Mouse (Mus musculus) heart, embryonic 16.5 days (tissue): ENCODE measurements around the gene Gaa. TPM values are rescaled to one million over a fixed set of nuclear protein-coding genes. Genes with fewer than 3 reads are reported as not detected.

ENCODE experiments used
- ATAC-seq: fragments of 200-750 bp; cut with Nextera tagmentation; replicated peaks from 2 replicates; pipeline ENCODE4 v1.8.0; 2017; ENCODE audit warnings: moderate number of reproducible peaks; ENCODE audit not compliant: insufficient read depth, low FRiP score; ENCODE audit errors: extremely low read depth
- H3K27ac ChIP-seq: fragments of 300-500 bp; sonication (generic); 2 replicates; pipeline ENCODE4 v1.5.1; 2014; ENCODE audit warnings: mild to moderate bottlenecking, low read length, control low read depth, moderate library complexity
- H3K27me3 ChIP-seq: fragments of 300-500 bp; sonication (generic); 2 replicates; pipeline ENCODE4 v1.6.1; 2014; ENCODE audit warnings: low read length, mixed read lengths; ENCODE audit not compliant: control insufficient read depth, insufficient read depth
- H3K36me3 ChIP-seq: fragments of 300-500 bp; sonication (generic); 2 replicates; pipeline ENCODE4 v1.6.1; 2014; ENCODE audit not compliant: control insufficient read depth, insufficient read depth
- H3K4me1 ChIP-seq: fragments of 300-500 bp; sonication (generic); 2 replicates; pipeline ENCODE4 v1.6.1; 2014; ENCODE audit warnings: low read length, mixed read lengths; ENCODE audit not compliant: control insufficient read depth, insufficient read depth
- H3K4me2 ChIP-seq: fragments of 300-500 bp; sonication (generic); 2 replicates; pipeline ENCODE4 v1.6.1; 2014; ENCODE audit warnings: low read depth, mild to moderate bottlenecking, control low read depth, low read length
- H3K4me3 ChIP-seq: fragments of 300-500 bp; sonication (generic); 2 replicates; pipeline ENCODE4 v1.5.1; 2014; ENCODE audit warnings: mild to moderate bottlenecking, control low read depth, low read length
- H3K9ac ChIP-seq: fragments of 300-500 bp; sonication (generic); 2 replicates; pipeline ENCODE4 v1.6.1; 2014; ENCODE audit warnings: low read length, control low read depth
- H3K9me3 ChIP-seq: fragments of 300-500 bp; sonication (generic); replicated peaks from 2 replicates; pipeline ENCODE4 v1.6.1; 2016; ENCODE audit warnings: low read length; ENCODE audit not compliant: control insufficient read depth
- WGBS: fragments of 180-500 bp; shearing (Covaris S2); extraction: QIAGEN DNeasy Blood & Tissue Kit; methylation state at CpG from one replicate; pipeline ENCODE4 v1.1.7; 2014; 5-methylcytosine and 5-hydroxymethylcytosine counted together
- polyA plus RNA-seq: library from polyadenylated mRNA; unstranded; fragments of >200 nt; fragmentation: Nextera tagmentation; extraction: Ambion mirVana; gene quantifications from 2 replicates; pipeline ENCODE4 v1.2.1, GENCODE M21; 2015

The Gaa gene
- polyA plus RNA-seq, 1 experiment from 2014 or later: 92.3 TPM

DNA sequence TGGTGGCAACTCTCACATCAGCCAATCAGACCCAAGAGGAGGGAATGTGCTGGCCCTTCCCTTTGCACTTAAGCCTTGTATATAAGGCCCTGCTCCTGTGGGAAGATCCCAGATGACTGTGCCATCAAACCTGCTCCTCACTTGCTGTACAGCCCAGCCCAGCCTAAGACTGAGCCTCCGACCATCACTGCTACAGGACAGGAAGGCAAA, 39.9 kb downstream of the Gaa start, which contains the start of gene Card14:
TSS of gene Card14 (plus strand) at position 111 of the 210 bp plus-strand sequence.
- Histone ChIP-seq H3K36me3 (no peaks in the 10 kb centered on the region), H3K4me2 (peak within 1 kb of the TSS; percentile 26), H3K27ac (peak within 1 kb of the TSS; percentile 83), H3K9me3 (no peaks in the 10 kb centered on the region), H3K4me3 (no peak within 1 kb of the TSS), H3K4me1 (peaks cover 14% of the 10 kb centered on the region), H3K9ac (peak within 1 kb of the TSS; percentile 46), H3K27me3 (peaks cover 5% of the 10 kb centered on the region; the same call in 1 of the 2 replicates)
- 41% methylated on average over 1 of the region's 1 CpGs for WGBS
- no peak for ATAC-seq

DNA sequence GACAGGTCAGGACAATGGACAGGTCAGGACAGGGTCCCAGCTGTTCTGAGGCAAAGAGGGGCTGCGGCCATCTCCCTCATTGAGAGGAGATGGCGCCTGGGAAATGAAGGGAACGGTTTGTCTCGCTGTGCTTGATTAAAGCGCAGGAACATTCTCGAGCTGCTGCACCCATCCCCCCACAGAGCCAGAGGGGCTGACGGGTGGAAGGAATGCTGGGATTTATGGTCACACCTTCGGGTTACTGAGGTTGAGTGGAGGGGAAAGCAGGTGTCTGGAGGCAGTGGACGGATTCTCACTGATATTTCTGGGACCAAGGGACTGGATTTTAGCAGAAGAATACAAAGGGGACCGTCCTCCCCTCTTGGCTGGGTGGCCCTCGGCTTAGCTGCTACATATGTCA, 40.2 kb downstream of the Gaa start:
- H3K9me3 ChIP-seq: no peaks in the 10 kb centered on the region
- no peaks in the 10 kb centered on the region for H3K36me3 ChIP-seq
- no peak overlapping the region for H3K27ac ChIP-seq
- no peak overlapping the region for H3K4me2 ChIP-seq
- peaks cover 3% of the 10 kb centered on the region; the same call in 1 of the 2 replicates for H3K27me3 ChIP-seq
- peak overlapping the region; percentile 38; the same call in 1 of the 2 replicates for H3K9ac ChIP-seq
- no peak for ATAC-seq
- no peak overlapping the region for H3K4me3 ChIP-seq
- 22% methylated on average over 11 of the region's 11 CpGs for WGBS
- H3K4me1 ChIP-seq: peaks cover 14% of the 10 kb centered on the region

DNA sequence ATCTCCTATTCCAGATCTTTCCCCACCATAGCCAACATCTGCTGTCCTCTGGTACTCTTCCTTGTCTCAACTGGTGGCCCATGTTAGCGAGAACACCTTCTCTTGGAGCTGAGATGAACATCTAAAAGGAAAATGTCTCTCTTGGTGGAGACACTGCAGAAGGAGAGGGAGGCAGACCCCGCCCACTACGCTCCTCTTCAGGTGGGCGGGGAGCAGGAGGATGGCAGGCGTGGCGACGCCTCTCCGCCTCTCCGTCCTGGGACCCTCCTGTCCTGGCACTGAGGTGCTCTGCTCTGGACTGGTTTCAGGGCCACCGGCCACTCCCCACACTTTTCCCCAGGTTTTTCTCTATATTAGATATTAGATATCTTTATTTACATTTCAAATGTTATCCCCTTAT, 42.9 kb downstream of the Gaa start:
- Histone ChIP-seq H3K4me3 (no peak overlapping the region), H3K4me1 (peaks cover 14% of the 10 kb centered on the region), H3K27me3 (peaks cover 3% of the 10 kb centered on the region; the same call in 1 of the 2 replicates), H3K9ac (no peak overlapping the region), H3K27ac (no peak overlapping the region), H3K9me3 (no peaks in the 10 kb centered on the region), H3K4me2 (no peak overlapping the region), H3K36me3 (no peaks in the 10 kb centered on the region)
- WGBS: 20% methylated on average over 10 of the region's 10 CpGs
- no peak for ATAC-seq

DNA sequence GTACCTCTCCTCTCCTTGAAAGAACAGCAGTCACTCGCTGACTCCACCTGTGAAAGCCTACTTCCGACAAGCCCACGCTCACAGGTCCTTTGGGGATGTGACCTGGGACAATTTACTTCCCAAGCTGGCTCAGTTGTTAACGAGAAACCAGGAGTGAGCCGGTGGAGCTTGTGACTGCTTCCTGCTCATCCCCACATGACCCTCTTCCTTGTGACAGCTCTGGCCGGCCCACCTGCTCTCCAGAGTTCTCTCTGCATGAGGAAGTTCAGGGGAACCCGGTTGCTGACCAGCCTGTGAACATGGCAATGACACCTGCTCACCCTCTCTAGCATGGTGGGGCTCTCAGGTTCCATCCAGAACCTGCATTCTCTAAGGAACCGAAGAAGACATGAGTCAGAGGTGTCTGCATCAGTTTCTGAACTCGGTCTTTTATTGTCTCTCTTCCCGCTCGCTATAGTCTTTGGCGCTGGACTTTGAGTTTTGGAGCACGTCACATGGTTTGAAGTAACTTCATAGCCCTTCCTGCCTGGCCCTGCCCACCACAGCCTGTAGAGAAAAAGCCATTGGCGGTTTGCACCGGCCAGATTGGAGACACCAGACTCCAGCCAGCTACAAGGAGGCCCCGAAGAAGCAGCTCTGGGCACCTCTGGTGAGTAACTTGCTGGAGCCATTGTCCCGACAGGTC, 46.7 kb downstream of the Gaa start:
- Histone ChIP-seq H3K9ac (no peak overlapping the region), H3K36me3 (no peaks in the 10 kb centered on the region), H3K27ac (no peak overlapping the region), H3K27me3 (peaks cover 3% of the 10 kb centered on the region; the same call in 1 of the 2 replicates), H3K4me1 (no peaks in the 10 kb centered on the region), H3K4me2 (no peak overlapping the region), H3K9me3 (no peaks in the 10 kb centered on the region), H3K4me3 (no peak overlapping the region)
- no peak for ATAC-seq
- WGBS: 72% methylated on average over 17 of the region's 17 CpGs

DNA sequence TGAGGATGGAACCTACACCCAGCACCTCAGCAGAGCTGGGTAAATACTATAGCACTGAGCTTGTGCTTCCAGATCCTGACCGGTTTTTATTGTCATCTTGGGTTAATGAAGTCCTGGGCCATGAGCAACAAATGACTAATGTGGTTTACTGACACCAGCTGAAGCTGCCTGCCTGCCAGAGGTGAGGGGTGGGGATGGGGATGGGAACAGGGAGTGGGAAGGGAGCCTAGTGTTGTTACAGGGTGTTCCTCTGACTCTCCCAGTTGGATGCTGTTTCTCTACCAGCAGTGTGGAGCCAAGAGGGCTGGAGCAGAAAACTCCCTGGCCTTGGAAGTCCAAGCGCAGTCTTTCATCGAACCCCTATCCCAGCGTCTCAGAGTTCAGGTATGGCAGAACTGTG, 49.0 kb downstream of the Gaa start:
- Histone ChIP-seq H3K9me3 (no peaks in the 10 kb centered on the region), H3K27me3 (no peaks in the 10 kb centered on the region), H3K4me3 (no peak overlapping the region), H3K4me2 (no peak overlapping the region), H3K36me3 (no peaks in the 10 kb centered on the region), H3K27ac (no peak overlapping the region), H3K4me1 (no peaks in the 10 kb centered on the region), H3K9ac (no peak overlapping the region)
- WGBS: 80% methylated on average over 4 of the region's 4 CpGs
- no peak for ATAC-seq

DNA sequence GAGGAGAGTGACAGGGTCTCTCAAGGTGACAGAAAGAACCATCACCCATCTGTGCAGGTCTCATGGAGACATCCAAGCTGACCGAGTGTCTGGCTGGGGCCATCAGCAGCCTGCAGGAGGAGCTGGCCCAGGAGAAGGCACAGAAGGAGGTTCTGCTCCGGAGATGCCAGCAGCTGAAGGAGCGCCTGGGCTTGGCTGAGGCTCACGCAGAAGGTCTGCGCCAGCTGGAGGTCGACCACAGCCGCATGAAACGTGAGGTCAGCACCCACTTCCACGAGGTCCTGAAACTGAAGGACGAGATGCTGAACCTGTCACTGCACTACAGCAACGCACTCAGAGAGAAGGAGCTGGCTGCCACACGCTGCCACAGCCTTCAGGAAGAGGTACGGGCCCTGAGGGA, 54.8 kb downstream of the Gaa start:
- no peaks in the 10 kb centered on the region for H3K9me3 ChIP-seq
- ATAC-seq: no peak
- no peak overlapping the region for H3K4me3 ChIP-seq
- no peak overlapping the region for H3K4me2 ChIP-seq
- no peaks in the 10 kb centered on the region for H3K36me3 ChIP-seq
- WGBS: 71% methylated on average over 13 of the region's 13 CpGs
- H3K27me3 ChIP-seq: 0 out of 2 replicates have a peak, but pooled peaks cover 3% of the 10 kb centered on the region
- no peaks in the 10 kb centered on the region for H3K4me1 ChIP-seq
- no peak overlapping the region for H3K27ac ChIP-seq
- H3K9ac ChIP-seq: no peak overlapping the region

DNA sequence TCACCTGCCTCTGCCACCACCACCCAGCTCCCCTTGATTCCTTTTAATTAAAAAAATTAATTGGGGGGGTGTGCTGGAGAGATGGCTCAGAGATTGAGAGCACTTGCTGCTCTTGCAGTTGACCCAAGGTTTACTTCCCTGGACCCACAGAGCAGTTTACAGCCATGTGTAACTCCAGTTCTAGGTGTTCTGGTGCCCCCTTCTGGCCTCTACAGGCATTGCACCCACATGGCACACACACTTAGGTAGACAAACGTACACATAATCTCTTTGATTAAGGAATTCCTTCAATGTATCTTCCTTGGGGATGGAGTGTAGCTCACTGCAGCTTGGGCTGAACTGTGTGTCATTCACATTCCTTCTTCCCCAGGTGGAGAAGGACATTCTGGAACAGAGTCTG, 57.4 kb downstream of the Gaa start:
- no peak overlapping the region for H3K9ac ChIP-seq
- 82% methylated on average over 1 of the region's 1 CpGs for WGBS
- no peaks in the 10 kb centered on the region for H3K9me3 ChIP-seq
- 0 out of 2 replicates have a peak, but pooled peaks cover 3% of the 10 kb centered on the region for H3K27me3 ChIP-seq
- no peak overlapping the region for H3K4me2 ChIP-seq
- no peak for ATAC-seq
- no peaks in the 10 kb centered on the region for H3K36me3 ChIP-seq
- no peaks in the 10 kb centered on the region for H3K4me1 ChIP-seq
- no peak overlapping the region for H3K4me3 ChIP-seq
- H3K27ac ChIP-seq: no peak overlapping the region

DNA sequence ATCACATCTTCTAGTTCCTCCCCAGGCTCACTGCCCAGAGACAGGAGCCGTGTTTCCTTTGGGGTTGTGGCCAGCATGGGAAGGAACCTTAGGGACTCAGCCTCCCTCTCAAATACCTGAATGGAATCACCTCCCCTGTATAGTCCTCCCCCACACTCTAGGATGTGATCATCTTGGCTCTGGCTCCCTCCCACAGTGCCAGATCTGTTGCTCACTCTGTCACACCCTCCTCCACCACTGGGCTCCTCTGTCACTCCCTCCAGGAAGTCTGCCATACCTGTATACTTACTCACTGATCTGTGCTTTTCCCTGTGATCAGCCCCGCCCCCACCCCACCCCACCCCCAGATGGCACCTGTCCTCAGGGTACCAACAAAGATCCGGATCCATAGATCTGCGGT, 62.9 kb downstream of the Gaa start:
- no peaks in the 10 kb centered on the region for H3K9me3 ChIP-seq
- H3K4me2 ChIP-seq: no peak overlapping the region
- no peaks in the 10 kb centered on the region for H3K36me3 ChIP-seq
- H3K27ac ChIP-seq: no peak overlapping the region
- no peak for ATAC-seq
- WGBS: 54% methylated on average over 4 of the region's 4 CpGs
- H3K4me1 ChIP-seq: no peaks in the 10 kb centered on the region
- no peak overlapping the region for H3K4me3 ChIP-seq
- no peaks in the 10 kb centered on the region for H3K27me3 ChIP-seq
- H3K9ac ChIP-seq: no peak overlapping the region

DNA sequence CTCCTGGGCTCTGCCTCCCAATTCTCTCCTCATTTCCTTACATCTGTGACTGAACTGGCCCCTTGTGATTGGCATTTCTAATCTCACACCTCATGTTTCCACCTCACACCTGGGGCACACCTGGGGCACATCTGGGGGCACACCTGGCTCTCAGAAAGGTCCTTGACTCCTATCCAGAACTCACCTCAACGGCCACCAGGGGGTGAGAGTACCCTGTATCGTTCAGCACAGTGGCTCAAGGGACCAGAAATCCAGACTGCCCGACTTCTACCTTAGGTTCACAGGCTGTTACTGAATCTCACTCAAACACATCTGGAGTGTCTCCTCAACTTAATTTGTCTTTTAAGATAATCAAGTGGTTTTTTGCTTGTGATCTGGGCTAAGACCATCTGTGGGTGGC, 64.3 kb downstream of the Gaa start:
- no peak for ATAC-seq
- H3K9ac ChIP-seq: no peak overlapping the region
- H3K27ac ChIP-seq: no peak overlapping the region
- no peak overlapping the region for H3K4me2 ChIP-seq
- H3K9me3 ChIP-seq: no peaks in the 10 kb centered on the region
- no peaks in the 10 kb centered on the region for H3K4me1 ChIP-seq
- no peaks in the 10 kb centered on the region for H3K27me3 ChIP-seq
- H3K36me3 ChIP-seq: no peaks in the 10 kb centered on the region
- no peak overlapping the region for H3K4me3 ChIP-seq
- 29% methylated on average over 3 of the region's 3 CpGs for WGBS
